Mouse (Mus musculus): Measurements from ENCODE around the gene Tsn. TPM values are rescaled to one million over a fixed set of nuclear protein-coding genes. Genes with fewer than 3 reads are reported as not detected.

Tsn gene
- 135 TPM for polyA plus RNA-seq (2012; fragmentation: generic; extraction: Trizol)
- long read RNA-seq, experiment 1, full-length matches to known transcripts: 161 of 217 reads
- long read RNA-seq, experiment 1, partial matches to known transcripts: 11 of 217 reads
- long read RNA-seq, experiment 1, other reads (novel, unspliced or antisense): 45 of 217 reads
- long read RNA-seq, experiment 2, full-length matches to known transcripts: 133 of 139 reads
- long read RNA-seq, experiment 2, partial matches to known transcripts: 0 of 139 reads
- long read RNA-seq, experiment 2, other reads (novel, unspliced or antisense): 6 of 139 reads

DNA sequence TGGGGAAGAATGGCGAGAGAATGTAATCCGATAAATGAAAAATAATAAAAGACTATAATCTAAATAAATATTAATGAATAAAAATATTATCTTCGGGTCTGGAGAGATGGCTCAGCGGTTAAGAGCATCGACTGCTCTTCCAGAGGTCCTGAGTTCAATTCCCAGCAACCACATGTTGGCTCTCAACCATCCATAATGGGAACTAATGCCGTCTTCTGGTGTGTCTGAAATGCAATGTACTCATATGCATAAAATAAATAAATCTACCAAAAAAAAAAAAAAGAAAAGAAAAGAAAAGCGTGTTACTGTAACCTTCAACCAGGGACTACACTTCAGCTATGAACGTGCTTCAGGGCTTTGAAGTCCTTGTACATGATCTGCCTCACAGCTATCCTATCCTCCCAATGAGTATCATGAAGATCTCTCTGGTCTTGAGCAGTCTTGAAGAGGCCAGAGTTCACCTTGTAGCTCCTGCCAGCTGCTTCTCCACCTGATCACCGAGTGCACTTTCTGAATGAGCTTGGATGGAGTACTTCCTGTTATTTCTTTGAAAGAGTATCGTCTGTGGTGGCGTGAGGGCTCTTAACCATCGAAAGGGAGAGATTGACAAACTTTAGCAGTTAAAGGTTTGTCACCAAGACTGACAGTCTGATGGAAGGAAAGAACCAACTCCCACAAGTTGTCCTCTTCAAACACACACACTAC, at the start of gene Tsn:
Gene Tsn (minus strand): TSS at position 118 of the 705 bp plus-strand sequence.
- peak within 1 kb of the TSS; percentile 87 for H3K4me3 ChIP-seq (ENCODE audit: insufficient read depth, poor library complexity, severe bottlenecking)
- H3ac ChIP-seq (ENCODE audit: control insufficient read depth, insufficient read length, low read depth): peak within 1 kb of the TSS; percentile 97
- peaks cover 31% of the 10 kb centered on the region for H3K79me3 ChIP-seq (ENCODE audit: low read depth)
- peaks cover 40% of the 10 kb centered on the region for H3K79me2 ChIP-seq (ENCODE audit: control insufficient read depth, insufficient read depth)
- H3K36me3 ChIP-seq (ENCODE audit: control insufficient read depth, insufficient read depth): peaks cover 25% of the 10 kb centered on the region
- H3K27me3 ChIP-seq (ENCODE audit: control insufficient read depth, insufficient read depth, insufficient read length): no peaks in the 10 kb centered on the region
- no peak for TF ChIP-seq USF1 (IDR thresholded peaks at IDR 0.05; ENCODE audit: low read depth)
- TF ChIP-seq FOSL1 (IDR thresholded peaks at IDR 0.05; ENCODE audit: insufficient read depth, low read length, poor library complexity, severe bottlenecking): no peak
- TF ChIP-seq MYOD1 (IDR thresholded peaks at IDR 0.05; ENCODE audit: control insufficient read depth, insufficient read length, low read depth): no peak

DNA sequence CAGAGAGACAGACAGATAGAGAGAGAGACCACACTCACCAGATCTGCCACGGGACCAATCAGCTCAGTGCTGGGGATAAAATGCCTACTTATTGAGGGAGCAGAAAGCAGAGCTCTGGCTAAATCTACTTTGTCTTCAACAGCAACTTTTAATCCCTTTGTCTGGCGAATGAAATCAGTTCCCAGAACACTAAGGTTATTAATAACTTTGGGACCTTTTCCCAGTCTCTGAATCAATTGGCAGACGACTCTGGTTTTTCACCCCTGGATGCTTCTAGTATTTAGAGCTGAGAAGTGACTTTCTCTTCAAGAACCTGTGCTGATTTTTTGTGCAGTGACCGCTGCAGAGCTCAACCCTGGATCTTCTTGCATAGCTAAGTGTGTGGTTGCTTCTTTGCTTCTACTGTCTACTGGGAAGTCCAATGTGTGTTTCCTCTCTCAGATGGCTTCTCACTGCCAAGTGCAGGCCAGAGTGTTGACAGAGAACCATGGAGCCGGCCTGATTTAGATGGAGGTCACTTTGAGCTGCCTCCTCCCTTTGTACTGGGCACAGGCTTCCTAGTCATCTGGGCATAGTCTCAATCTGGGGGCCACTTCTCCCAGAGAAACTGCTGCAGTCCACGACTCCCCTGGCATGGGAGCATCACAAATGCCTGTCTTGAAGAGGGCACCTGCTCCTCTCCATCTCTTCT, 47.7 kb upstream of the Tsn start:
- no peak overlapping the region for H3ac ChIP-seq (ENCODE audit: control insufficient read depth, insufficient read length, low read depth)
- TF ChIP-seq MYOD1 (IDR thresholded peaks at IDR 0.05; ENCODE audit: control insufficient read depth, insufficient read length, low read depth) (no peak), CEBPB (IDR thresholded peaks at IDR 0.05; ENCODE audit: low read depth) (no peak), MAX (IDR thresholded peaks at IDR 0.05) (no peak), FOSL1 (IDR thresholded peaks at IDR 0.05; ENCODE audit: insufficient read depth, low read length, poor library complexity, severe bottlenecking) (no peak), USF1 (IDR thresholded peaks at IDR 0.05; ENCODE audit: low read depth) (no peak), CTCF (IDR thresholded peaks at IDR 0.05; ENCODE audit: control insufficient read depth, insufficient read depth, insufficient read length) (no peak)
- H3K27me3 ChIP-seq (ENCODE audit: control insufficient read depth, insufficient read depth, insufficient read length): no peaks in the 10 kb centered on the region
- no peaks in the 10 kb centered on the region for H3K79me2 ChIP-seq (ENCODE audit: control insufficient read depth, insufficient read depth)
- no peaks in the 10 kb centered on the region for H3K36me3 ChIP-seq (ENCODE audit: control insufficient read depth, insufficient read depth)
- no peaks in the 10 kb centered on the region for H3K79me3 ChIP-seq (ENCODE audit: low read depth)
- no peak overlapping the region for H3K4me3 ChIP-seq (ENCODE audit: insufficient read depth, poor library complexity, severe bottlenecking)

DNA sequence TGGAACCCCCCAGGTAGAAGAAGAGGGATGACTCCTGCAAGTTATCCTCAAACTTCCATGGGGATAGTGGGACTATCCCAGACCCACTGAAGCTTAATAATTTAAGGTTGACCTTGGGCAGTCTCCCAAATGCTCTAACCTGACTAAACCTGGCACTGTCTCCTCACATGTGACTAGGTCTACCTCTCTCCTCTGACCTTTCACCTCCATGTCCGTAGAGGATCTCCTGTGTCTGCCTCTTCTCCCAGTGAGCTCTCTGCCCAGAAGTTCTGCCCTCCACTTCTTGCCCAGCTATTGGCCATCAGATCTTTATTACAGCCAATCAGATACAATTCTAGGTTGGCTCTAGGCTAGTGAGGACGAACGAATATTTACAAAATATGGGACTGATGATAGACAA, 38.4 kb upstream of the Tsn start:
- Histone ChIP-seq H3ac (ENCODE audit: control insufficient read depth, insufficient read length, low read depth) (no peak overlapping the region), H3K79me3 (ENCODE audit: low read depth) (no peaks in the 10 kb centered on the region), H3K27me3 (ENCODE audit: control insufficient read depth, insufficient read depth, insufficient read length) (no peaks in the 10 kb centered on the region), H3K36me3 (ENCODE audit: control insufficient read depth, insufficient read depth) (no peaks in the 10 kb centered on the region), H3K79me2 (ENCODE audit: control insufficient read depth, insufficient read depth) (no peaks in the 10 kb centered on the region), H3K4me3 (ENCODE audit: insufficient read depth, poor library complexity, severe bottlenecking) (no peak overlapping the region)
- no peak for TF ChIP-seq MYOD1 (IDR thresholded peaks at IDR 0.05; ENCODE audit: control insufficient read depth, insufficient read length, low read depth)

DNA sequence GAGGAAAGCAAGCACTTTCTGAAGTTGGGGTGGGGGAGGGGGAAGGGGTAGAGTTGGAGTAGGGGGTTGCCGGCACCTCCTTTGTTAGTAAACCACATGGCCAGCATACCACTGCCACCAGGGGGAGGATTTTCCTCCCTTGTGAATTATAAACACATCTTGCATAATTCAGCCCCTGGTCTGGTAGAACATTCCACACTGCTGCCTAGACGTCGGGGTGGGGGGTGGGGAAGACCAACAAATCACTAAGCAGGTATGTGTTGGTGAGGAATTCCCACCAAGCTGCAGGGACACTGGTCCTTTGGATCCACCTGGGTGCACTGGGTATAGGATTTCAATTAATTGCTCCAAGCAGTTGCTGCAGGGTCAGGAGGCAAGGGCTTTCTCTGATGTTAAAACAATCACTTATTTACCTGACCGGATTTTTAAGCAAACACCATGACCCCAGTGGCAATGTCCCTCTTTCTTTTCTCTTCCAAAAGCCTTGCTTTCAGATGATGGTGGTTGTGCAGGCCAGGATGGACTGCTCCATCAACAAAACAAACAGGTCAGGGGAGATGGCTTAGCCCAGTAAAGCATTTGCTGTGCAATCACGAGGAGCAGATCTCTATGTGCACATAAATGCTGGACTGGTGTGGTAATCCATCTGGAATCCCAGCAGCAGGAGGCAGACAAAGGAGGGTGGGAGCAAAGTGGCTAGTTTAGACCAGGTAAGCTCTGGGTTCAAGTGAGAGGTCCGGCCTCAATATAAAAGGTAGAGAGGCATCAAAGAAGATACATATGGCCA, 32.3 kb upstream of the Tsn start:
- Histone ChIP-seq H3K4me3 (ENCODE audit: insufficient read depth, poor library complexity, severe bottlenecking) (no peak overlapping the region), H3ac (ENCODE audit: control insufficient read depth, insufficient read length, low read depth) (no peak overlapping the region), H3K36me3 (ENCODE audit: control insufficient read depth, insufficient read depth) (no peaks in the 10 kb centered on the region), H3K79me2 (ENCODE audit: control insufficient read depth, insufficient read depth) (no peaks in the 10 kb centered on the region), H3K27me3 (ENCODE audit: control insufficient read depth, insufficient read depth, insufficient read length) (no peaks in the 10 kb centered on the region), H3K79me3 (ENCODE audit: low read depth) (no peaks in the 10 kb centered on the region)
- TF ChIP-seq USF1 (IDR thresholded peaks at IDR 0.05; ENCODE audit: low read depth) (no peak), MAX (IDR thresholded peaks at IDR 0.05) (no peak), MYOD1 (IDR thresholded peaks at IDR 0.05; ENCODE audit: control insufficient read depth, insufficient read length, low read depth) (no peak), CTCF (IDR thresholded peaks at IDR 0.05; ENCODE audit: control insufficient read depth, insufficient read depth, insufficient read length) (no peak), FOSL1 (IDR thresholded peaks at IDR 0.05; ENCODE audit: insufficient read depth, low read length, poor library complexity, severe bottlenecking) (no peak), CEBPB (IDR thresholded peaks at IDR 0.05; ENCODE audit: low read depth) (no peak), MYOG (IDR thresholded peaks at IDR 0.05; ENCODE audit: control insufficient read depth, extremely low read depth, insufficient read length) (no peak)

DNA sequence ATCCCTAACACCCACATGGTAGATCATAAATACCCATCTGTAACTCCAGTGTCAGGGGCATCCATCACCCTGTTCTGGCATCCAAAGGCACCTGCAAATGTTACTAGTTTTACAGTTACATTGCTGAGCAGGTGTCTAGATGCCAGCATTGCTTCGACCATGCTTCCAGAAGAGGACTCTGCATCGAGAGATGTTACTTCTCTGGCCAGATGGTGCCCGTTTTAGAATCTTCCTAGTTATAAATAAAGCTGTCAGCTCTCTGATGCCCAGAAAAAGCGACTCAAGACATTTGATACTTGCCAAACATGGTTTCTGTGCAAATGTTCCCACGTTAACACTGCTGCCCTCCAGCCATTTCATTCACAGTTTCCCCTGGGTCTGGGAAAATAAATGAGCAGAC, 26.4 kb upstream of the Tsn start:
- peaks cover 23% of the 10 kb centered on the region for H3K36me3 ChIP-seq (ENCODE audit: control insufficient read depth, insufficient read depth)
- no peak overlapping the region for H3ac ChIP-seq (ENCODE audit: control insufficient read depth, insufficient read length, low read depth)
- TF ChIP-seq CEBPB (IDR thresholded peaks at IDR 0.05; ENCODE audit: low read depth) (no peak), MYOG (IDR thresholded peaks at IDR 0.05; ENCODE audit: control insufficient read depth, extremely low read depth, insufficient read length) (no peak), MAX (IDR thresholded peaks at IDR 0.05) (no peak), CTCF (IDR thresholded peaks at IDR 0.05; ENCODE audit: control insufficient read depth, insufficient read depth, insufficient read length) (no peak), USF1 (IDR thresholded peaks at IDR 0.05; ENCODE audit: low read depth) (no peak), FOSL1 (IDR thresholded peaks at IDR 0.05; ENCODE audit: insufficient read depth, low read length, poor library complexity, severe bottlenecking) (no peak), MYOD1 (IDR thresholded peaks at IDR 0.05; ENCODE audit: control insufficient read depth, insufficient read length, low read depth) (no peak)
- no peaks in the 10 kb centered on the region for H3K79me3 ChIP-seq (ENCODE audit: low read depth)
- no peaks in the 10 kb centered on the region for H3K79me2 ChIP-seq (ENCODE audit: control insufficient read depth, insufficient read depth)
- H3K27me3 ChIP-seq (ENCODE audit: control insufficient read depth, insufficient read depth, insufficient read length): no peaks in the 10 kb centered on the region
- no peak overlapping the region for H3K4me3 ChIP-seq (ENCODE audit: insufficient read depth, poor library complexity, severe bottlenecking)
